Mouse (Mus musculus): ENCODE results near the gene Pcbd2.
A peak's percentile ranks its signal among the peaks of the same experiment; 100 is the strongest.
"Not testable (repeated sequence)": the region's sequence is repeated elsewhere in the genome, so short reads cannot be mapped to it uniquely, and the experiment has no call there.

Gene Pcbd2

DNA sequence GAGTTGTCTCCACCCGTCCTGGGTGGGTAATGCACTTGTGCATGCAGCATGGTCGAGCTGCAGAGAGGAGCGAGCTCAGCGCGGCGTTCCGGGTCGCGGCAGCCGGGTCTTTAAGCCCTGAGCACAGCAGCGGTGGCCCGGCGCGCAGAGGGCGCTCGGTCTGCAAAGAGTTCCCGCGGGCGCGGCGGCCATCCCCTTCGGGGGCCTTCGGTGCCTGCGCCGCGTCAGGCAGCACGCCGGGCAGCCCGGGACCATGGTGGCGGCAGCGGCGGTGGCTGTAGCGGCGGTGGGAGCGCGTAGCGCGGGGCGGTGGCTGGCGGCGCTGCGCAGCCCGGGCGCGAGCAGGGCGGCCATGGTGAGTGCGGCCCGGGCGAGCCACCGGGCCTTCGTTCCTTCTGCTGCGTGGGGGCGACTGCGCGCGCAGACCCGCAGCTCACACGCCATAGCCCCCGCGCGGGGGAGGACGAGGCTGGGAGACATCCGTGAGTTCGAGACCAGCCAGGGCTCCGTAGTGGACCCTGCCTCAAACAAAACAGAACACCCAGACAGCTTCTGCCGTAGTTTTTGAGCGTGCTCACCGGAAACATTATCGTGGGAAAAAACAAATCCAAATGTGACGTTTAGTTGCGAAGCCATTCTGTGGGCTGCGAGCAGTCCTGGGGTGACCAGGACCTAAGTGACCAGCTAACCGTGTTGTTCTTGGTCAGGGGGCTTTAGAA lies at the start of gene Pcbd2:
Pcbd2 (plus strand) TSS at position 249 of the 719 bp plus-strand sequence.
- DNase-seq (ENCODE audit: low spot score in 2 of 2), result peak; percentile 92 to 95

- DNase-seq (ENCODE audit: low spot score in 2 of 2), result no peak
These were observed 45.0 kb upstream of the Pcbd2 start for GRCm38 (mm10) chr13:55682201-55682600.

DNA sequence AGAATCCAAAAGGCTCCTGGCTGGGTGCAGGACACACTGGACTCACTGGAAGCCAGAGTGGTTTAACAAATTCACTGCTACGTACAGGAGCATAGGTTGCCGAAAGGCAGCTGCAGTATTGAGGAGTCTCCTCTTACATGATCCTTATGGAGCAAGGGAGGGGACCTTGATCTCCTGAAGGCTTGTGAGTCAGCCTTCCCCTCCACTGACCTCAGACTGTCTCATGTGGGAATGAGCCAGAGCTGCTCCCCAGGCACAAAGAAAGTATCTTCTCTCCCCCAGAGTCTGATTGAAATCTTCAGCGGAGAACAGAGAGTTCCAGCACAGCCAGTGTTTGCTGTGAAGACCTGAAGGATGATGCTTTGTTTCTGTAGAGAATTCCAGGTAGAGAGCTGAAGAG lies 43.6 kb upstream of the Pcbd2 start:
- no peak for DNase-seq (ENCODE audit: low spot score in 2 of 2)

GRCm38 (mm10) chr13:55686107-55686633 lies 41.0 kb upstream of the Pcbd2 start:
- no peak for DNase-seq (ENCODE audit: low spot score in 2 of 2)

DNA sequence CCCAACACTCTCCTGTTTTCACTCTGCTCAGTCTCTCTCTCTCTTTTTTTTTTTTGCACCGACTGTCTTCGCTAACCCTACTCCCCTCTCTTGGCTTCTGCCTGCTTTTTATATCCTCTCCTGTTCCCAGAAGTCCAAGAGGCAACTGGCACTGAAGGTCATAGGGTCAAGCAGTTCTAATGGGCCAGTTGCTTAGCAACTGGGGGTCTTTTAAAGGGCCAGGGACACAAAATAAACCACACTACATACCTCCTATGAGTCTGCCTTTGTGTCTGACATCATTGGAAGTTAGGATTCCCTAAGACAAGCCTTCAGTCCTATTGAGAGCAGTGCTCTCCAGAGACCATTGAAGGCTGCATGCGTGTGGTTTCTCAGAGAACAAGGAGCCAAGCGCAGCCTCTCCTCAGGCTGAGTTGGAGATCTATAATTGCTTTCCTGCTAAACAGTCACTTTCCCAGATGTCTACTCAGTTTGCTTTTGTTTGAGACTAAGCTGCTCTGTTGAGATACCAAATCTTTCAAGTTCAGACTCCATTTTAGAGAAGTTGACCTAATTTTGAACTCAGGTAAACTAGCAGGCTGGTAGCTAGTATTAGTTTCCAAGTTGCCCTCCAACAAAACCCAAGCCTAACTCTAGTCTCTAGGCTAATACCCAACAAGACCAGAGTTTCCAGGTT lies 39.1 kb upstream of the Pcbd2 start:
- no peak for DNase-seq (ENCODE audit: low spot score in 2 of 2)

DNA sequence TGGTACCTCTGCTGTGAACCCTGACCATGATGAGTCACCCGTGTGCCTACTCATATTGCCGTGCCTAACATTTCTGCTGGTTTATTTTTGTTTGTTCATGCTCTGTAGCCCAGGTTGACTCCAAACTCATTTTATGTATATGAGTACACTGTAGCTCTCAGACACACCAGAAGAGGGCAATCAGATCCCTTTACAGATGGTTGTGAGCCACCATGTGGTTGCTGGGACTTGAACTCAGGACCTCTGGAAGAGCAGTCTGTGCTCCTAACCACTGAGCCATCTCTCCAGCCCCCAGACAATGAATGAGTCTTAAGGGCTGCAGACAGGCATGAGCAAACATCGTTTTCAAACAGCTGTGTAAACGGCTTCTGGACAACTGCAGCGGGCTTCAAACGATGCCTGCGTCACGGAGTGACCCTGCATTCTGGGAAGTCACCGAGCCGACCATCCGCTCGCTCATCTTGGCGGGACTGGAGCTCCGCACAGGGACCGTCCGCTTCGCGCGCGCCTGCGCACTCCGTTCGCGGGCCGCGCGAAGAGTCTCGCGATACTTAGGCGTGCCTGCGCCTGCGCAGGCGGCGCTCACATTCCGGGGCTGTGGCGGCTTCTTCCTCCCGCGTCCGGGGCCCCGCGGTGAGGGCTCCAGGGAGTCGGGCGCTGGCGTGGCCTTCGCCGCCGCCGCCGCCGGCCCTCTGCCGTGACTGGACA lies 34.5 kb upstream of the Pcbd2 start, which contains the start of gene B230219D22Rik:
B230219D22Rik (plus strand) TSS at position 590 of the 708 bp plus-strand sequence.
- DNase-seq (ENCODE audit: low spot score in 2 of 2), result peak; percentile 90 to 97

GRCm38 (mm10) chr13:55693243-55693721 lies 33.9 kb upstream of the Pcbd2 start:
- no peak for DNase-seq (ENCODE audit: low spot score in 2 of 2)

- no peak for DNase-seq (ENCODE audit: low spot score in 2 of 2)
These were observed 33.1 kb upstream of the Pcbd2 start for GRCm38 (mm10) chr13:55694110-55694509.

GRCm38 (mm10) chr13:55695989-55696388 lies 31.2 kb upstream of the Pcbd2 start:
- not testable (repeated sequence) for DNase-seq (ENCODE audit: low spot score in 2 of 2)

DNA sequence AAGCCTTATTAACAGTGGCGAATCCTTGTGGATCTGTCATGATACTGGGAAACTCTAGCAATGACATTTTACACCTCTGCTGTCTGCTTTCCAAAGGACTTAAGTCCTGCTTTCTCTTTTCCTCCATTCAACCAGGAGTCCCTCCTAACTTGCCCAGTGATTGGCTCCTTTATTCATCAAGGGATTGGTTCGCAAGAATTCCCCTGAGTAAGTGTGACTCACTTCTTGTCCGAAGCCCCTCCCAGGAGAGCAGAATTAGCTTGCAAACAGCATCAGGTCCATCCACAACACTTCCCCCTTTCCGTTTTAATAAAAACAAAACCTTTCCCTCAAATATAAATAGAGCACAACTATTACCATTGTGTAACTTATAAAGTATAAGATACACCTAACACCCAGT lies 22.9 kb upstream of the Pcbd2 start:
- DNase-seq (ENCODE audit: low spot score in 2 of 2), result no peak

DNA sequence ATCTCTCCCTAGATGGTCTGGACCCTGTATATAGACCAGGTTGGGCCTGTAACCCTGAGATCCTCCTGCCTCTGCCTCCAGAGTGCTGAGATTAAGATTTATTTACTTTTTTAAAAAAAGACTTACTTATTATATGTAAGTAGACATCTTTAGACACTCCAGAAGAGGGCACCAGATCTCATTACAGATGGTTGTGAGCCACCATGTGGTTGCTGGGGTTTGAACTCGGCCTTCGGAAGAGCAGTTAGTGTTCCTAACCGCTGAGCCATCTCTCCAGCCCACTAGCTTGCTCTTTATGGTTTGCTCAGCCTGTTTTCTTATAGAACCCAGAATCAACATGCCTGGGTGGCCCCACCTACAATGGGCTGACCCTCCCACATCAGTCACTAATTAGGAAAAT lies 14.3 kb upstream of the Pcbd2 start:
- no peak for DNase-seq (ENCODE audit: low spot score in 2 of 2)

DNA sequence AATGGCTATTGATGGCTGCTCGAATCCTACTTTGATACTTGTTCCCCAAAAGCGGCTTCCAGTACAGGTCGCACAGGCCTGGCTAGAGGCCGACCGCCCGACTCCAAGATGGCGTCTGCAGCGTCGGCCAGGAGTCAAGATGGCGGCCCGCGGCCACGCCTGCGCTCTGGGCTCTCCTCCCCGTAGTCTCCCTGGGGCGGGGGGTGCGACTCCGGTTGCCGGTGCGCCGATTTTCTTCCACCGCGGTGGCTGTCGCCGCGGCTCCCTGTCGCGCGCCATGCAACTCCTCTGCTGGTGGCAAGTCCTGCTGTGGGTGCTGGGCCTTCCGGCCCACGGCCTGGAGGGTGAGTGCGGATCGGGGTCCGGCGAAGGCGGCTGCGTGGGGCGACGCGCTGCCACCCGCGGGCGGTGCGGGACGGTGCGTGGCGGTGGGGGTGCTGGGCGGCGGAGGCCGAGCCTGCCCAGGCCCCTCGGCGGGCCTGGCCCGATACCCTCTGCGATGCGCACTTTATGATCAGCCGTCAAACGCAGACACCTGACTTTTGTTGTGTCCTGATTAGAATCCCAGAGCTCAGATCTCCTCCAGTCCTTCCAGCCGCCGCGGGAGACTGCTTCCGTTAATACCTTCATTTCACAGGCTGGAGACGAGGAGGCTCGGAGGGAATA lies 12.5 kb upstream of the Pcbd2 start, which contains the start of gene Txndc15:
Txndc15 (plus strand) TSS at position 150 of the 666 bp plus-strand sequence.
- peak; percentile 87 to 95 for DNase-seq (ENCODE audit: low spot score in 2 of 2)

GRCm38 (mm10) chr13:55715167-55715512 lies 12.0 kb upstream of the Pcbd2 start:
- DNase-seq (ENCODE audit: low spot score in 2 of 2), result no peak

GRCm38 (mm10) chr13:55715908-55716510 lies 11.2 kb upstream of the Pcbd2 start:
- no peak for DNase-seq (ENCODE audit: low spot score in 2 of 2)

DNA sequence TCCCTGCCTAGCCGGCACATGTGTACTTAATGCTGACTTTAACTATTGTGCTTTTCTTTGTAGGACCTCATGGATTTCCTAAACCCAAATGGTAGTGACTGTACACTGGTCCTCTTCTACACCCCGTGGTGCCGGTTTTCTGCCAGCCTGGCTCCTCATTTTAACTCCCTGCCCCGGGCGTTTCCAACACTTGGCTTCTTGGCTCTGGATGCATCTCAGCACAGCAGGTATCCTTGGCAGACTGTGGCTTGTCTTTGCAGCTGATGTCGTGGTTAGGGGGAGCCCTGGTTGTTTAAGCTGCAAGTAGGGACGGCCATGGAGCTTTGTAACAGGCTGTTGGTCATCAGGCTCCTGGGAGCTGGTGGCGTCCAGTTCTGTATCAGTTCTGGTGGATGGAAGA lies 5.7 kb upstream of the Pcbd2 start:
- DNase-seq (ENCODE audit: low spot score in 2 of 2), result no peak

- no peak for DNase-seq (ENCODE audit: low spot score in 2 of 2)
These were observed 5.2 kb upstream of the Pcbd2 start for GRCm38 (mm10) chr13:55721995-55722394.

DNA sequence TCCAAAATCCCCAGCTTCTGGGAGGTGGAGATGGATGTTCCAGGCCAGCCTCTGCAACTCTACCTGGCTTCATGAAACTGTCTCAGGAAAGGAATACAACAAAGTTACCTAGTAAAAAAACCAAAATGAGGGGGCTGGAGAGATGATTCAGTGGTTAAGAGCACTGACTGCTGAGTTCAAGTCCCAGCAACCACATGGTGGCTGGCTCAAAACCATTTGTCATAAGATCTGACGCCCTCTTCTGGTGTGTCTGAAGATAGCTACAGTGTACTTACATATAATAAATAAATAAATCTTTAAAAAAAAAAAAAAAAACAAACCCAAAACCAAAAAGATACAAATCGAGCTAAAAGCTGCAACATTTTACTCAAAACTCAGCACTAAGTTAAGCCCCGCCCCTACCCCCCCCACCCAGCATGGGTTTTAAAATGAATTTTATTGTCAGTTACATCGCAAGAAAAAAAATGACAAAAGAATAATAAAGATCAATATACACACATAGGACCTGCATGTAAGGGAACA lies 509 bp upstream of the Pcbd2 start:
- DNase-seq (ENCODE audit: low spot score in 2 of 2), result no peak

DNA sequence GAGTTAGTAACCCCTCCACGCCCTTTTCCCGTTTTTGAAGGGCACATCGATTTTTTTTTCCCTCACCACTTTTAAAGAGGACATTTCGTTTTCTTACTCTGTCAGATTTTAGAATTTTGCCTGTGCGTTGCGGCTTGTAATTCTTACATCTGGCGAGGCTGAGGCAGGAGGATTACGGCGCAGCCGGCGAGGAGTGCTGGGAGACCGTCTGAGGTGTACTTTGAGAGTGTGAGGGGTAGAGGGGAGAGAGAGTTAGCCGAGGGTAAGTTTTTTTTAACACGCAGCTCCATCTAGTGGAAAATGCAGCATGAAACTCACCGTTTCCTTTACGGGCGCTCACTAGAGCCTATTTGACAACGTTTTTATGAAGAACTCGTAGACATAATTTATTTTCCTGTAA lies 671 bp downstream of the Pcbd2 start:
- peak; percentile 71 to 83 for DNase-seq (ENCODE audit: low spot score in 2 of 2)

DNA sequence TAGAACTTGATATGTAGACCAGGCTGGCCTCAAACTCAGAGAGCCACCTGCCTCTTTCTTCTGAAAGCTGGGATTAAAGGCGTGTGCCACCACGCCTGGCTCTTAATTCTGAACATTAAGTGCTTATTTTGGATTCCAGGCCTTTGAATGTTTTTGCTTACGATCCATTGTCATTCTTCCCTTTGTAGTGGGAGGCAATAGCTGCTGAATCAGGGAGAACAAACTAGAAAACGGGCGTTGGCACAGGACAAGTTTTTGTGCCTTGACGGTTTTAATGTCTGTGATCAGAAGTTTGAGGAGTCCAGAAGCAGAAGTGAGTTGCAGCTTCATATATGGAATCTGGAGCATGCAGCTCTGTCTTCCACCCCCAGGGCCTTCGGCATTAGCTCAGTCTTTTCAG lies 3.5 kb downstream of the Pcbd2 start:
- no peak for DNase-seq (ENCODE audit: low spot score in 2 of 2)

- DNase-seq (ENCODE audit: low spot score in 2 of 2), result no peak
These were observed 5.0 kb downstream of the Pcbd2 start for GRCm38 (mm10) chr13:55732121-55732520.

Measured in spleen, postnatal 4 days (tissue).